Mouse (Mus musculus): ENCODE results near the gene Cfi.
A peak's percentile ranks its signal among the peaks of the same experiment; 100 is the strongest.

Cfi gene

DNA sequence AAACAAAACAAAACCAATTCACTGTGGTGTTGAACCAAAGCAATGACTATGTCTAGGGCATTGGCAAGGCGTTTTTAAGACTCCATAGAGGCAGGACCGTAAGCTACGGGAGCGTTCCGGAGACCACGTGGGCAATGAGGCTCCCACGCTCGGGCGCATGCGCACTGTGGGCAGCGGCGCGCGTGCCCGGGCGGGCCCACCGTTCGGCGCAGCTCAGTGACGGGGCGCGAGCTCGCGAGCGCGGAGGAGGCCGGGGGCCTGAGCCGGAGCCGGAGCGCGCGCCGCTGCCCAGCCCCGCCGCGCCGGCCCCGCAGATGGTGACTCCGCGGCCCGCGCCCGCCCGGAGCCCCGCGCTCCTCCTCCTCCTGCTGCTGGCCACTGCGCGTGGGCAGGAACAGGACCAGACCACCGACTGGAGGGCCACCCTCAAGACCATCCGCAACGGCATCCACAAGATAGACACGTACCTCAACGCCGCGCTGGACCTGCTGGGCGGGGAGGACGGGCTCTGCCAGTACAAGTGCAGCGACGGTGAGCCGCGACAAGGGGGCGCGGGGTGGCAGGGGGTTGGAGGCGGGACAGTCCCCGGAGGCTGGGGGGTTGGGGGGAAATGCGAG, 42.8 kb downstream of the Cfi start, which contains the start of gene Pla2g12a:
Pla2g12a (plus strand) TSS at position 202 of the 617 bp plus-strand sequence.
- peak; percentile 85 for DNase-seq (ENCODE audit: low spot score)

DNA sequence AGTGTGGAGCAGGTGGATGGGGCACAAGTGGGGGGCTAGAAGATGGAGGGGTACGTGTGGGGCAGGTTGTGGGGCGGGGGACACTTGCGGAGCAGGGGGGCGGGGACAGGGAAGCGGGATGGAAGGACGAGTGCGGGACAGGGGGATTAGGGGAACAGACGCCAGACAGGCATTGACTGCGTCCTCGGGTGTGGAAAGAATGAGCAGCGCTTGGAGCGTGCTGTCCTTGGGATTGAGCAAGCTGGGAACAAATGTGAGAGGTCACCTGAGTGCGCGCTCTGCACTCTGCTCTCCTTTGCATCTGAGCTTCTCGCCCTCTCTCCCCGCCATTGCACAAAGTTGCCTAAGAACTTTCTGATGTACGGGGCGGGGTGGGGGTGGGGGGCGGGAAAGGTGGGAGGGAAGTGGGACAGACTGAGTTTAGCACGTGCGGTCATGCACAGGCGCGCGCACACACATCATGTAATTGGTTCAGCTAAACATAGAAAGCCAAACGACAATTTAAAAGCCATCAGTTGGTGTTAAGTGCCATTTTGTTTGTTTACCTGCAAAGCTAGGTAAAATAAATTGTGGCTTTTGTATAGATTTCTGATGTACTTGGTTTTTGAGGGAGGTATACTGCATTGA, 43.6 kb downstream of the Cfi start:
- no peak for DNase-seq (ENCODE audit: low spot score)

DNA sequence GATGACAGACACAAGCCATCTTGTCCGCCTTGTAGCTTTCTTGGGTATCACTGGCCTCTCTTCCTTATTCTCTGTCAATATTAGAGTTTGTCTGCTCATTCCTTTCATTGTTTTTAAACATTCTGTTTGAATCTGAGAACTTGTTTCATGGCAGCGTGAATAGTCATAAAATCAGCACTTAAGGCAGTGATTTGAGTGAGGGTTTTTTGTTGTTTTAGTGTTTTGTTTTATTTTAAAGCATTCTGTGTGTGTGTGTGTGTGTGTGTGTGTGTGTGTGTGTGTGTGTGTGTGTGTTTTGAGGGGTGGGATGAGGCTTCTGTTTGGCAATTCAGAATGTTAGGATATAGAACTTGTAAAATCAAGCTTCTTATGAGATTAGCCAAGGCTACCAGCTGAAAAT, 44.2 kb downstream of the Cfi start:
- no peak for DNase-seq (ENCODE audit: low spot score)

DNA sequence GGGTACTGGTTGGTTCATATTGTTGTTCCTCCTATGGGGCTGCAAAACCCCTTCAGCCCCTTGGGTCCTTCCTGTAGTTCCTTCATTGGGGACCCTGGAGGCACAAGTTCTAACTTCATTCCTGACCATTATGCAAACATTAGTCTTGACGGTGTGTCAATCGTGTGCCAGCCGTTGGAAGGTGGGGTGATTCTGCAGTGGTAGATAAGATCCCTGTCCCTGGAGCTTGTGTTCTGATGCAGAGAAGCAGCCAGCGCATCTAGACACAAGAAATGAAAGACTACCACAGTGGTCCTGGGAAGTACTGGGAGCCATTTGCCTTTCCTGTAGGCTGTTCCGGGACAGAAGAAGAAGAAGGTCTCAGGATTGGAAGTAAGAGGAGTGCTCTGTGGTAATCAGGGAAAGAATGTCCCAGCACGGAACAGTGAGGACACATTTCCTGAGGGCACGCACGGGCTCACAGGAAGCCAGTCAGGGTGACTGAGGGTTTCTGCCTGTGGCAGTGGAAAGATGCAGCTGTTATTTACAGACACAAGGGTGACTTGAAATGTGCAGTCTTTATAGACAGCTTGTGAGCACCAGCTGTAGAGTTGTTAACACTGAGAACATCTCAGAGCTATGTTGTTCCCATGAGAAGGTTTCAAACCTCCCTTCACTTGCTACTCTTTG, 45.4 kb downstream of the Cfi start:
- no peak for DNase-seq (ENCODE audit: low spot score)

DNA sequence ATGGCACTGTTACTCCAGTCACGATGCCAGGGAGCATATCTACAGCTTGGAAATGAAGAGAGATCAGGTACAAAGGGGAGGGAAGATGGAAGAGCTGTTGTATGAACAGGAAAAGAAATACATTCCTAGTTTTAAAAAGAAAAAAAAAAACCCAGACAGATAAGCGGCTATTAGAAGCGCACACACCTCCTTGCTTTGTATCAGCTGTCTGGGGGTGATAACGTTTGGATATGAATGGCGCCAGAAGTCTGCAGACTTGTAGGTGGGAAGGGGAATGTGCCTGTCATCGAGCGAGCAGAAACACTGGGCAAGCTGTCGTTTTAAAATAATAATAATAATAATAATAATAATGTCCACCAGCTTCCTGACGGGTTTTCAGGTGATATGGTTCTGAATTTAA, 49.9 kb downstream of the Cfi start:
- no peak for DNase-seq (ENCODE audit: low spot score)

DNA sequence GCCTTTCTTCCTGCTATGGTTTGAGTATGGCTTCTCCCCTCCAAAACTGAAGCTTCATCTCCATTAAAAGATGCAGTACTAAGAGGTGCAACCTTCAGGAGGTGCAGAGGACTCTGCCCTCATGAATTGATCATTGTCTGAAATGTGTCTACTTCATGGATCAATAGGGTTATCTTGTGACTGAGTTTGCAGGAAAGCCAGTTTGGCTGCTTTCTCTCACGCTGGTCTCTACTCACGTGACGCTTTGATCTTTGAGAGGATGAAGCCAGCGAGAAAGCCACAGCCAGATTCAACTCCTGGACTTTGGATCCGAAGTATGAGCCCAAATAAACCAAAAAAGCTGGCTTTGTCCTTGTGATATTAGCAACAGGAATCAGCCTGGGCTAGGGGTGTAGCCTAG, 50.7 kb downstream of the Cfi start:
- DNase-seq (ENCODE audit: low spot score) = no peak

DNA sequence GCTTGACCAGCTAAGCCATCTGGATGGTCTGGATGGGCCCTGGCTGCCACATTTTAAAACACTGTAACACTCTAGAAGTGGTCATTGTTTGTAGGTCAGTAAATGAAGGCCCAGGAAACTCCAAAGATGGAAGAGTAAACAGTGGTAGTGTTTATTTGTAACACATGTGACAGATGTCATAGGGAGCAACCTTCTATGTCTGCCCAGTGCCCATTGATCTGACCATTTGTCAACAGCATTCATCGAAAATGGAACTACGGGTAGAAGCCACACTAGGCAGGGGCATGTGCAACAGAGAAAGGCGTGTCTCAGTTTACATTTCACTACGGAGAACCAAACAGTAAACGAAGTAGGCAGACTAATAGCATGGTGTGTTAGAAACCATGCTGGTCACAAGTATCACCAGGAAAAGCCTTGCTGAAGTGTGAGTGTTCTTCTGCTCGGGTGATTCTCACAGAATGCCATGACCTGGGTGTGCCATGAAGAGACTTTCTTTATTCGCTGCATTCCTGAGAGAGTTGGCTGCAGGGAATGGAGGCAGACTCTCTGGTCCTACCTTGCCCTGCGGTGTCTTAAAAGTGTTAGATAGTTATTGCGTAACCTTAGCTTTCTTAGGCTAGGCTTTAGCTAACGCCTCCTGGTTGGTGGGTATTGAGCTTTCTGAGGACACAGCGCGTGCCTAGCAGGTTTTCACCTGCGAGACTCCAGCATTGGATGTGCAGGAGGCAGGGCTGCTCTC, 52.3 kb downstream of the Cfi start:
- DNase-seq (ENCODE audit: low spot score) = no peak

DNA sequence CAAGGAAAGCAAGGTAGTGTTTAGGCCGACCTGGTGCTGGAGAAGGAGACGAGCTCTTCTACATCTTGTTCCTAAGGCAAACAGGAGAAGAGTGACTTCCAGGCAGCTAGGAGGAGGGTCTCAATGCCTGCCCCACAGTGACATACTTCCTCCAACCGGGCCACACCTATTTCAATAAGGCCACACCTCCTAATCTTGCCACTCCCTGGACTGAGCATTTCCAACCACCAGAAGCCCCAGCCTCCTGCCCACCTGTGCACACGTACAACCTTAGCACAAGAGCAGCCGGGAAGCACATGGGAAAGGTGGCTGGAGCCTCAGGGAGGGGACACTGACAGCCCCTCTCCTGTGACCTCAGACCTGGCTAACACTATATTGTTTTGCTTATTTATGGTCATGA, 56.3 kb downstream of the Cfi start:
- DNase-seq (ENCODE audit: low spot score) = no peak

DNA sequence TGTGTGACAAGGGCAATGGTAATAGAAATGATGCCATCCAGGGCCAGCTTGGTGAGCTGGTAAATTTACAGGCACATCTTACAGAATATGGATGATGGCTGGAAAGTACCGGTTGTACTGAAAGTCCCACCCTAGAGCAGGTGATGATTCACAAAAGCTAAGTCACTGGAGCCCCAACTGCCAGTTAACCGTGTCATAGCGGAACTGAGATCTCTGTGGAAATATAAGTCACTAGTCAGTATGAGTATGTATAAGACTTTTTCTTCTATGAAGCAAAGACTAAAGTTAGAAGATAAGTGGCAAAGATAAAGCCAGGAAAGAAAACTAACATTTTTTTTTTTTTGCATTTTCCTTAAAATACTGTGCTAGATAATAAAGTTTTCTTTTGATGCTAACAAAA, 57.5 kb downstream of the Cfi start:
- no peak for DNase-seq (ENCODE audit: low spot score)

DNA sequence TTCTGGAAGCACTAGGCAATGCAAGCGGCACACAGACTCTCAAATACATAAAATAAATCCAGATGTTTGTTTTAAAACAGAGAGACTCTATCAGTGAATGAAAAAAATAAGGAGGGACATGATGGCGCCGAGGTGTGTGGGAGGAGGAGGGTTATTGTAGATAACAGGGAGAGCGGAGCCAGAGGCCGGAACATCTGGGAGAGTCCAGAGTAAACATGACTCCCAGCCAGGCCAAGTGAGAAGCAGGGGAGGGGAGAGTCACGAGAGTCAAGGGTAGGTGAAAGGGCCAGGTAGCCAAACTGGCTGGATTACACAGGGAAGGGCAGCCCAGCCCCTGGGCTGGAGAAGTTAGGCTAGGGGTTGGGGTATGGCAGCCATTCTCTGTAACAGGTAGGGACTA, 60.9 kb downstream of the Cfi start:
- no peak for DNase-seq (ENCODE audit: low spot score)

DNA sequence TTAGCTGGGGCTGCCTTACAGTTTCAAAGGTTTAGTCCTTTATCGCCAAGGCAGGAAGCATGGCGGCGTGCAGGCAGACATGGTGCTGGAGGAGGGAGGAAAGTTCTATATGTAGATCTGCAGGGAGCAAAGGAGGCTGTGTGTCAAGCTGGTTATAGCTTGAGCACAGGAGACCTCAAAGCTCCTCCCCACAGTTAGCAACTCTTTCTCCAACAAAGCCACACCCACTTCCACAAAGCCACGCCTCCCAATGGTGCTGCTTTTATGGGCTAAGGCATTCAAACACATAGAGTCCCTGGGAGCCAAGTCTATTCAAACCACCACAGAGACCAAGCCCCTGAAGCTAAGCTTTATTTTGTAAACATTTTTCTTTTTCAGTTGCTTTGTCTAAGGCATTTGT, 63.2 kb downstream of the Cfi start:
- no peak for DNase-seq (ENCODE audit: low spot score)

DNA sequence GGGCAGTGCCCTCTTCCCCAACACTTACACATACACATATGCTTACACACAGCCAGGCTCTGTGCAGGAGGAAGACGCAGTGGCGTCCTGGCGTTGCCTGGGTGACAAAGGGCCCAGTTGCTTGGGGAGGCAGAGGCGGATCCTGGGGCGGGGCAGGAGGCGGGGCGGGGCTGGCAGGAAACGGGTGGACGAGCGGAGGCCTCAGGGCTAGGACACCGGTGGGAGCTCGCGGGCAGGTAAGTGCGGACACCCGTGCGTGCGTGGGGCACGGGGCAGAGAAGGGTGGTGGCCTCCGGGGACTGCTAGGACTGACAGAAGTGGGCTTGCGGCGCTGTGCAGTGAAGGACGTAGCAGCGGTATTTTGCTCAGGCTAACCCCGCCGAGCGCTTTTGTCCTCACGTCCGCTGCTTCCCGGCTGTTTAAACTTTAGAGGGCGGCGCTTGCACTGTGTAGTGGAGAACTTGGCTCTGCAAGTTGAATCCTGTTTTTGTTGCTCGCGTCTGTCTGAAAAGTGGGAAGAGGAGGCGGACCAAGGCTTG, 65.7 kb downstream of the Cfi start, which contains the start of gene Casp6:
Casp6 (plus strand) TSS at position 155 of the 539 bp plus-strand sequence.
- peak; percentile 35 for DNase-seq (ENCODE audit: low spot score)

DNA sequence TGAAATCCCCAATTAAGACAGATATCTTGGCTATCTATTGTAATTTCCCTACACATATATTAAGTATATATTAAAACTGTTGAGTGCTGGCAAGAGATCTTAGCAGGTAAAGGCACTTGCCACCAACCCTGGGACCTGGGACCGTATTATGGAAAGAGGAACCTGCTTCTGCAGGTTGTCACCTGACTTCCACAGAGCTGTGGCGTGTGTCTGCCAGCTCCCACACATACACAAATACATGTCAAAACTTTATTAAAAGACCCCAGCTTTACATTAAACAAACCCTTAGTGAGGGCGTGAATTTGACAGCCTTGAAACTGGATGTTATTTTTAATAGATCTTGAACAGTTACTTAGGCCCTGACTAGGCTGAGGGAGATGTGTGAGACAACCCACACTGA, 67.7 kb downstream of the Cfi start:
- no peak for DNase-seq (ENCODE audit: low spot score)

DNA sequence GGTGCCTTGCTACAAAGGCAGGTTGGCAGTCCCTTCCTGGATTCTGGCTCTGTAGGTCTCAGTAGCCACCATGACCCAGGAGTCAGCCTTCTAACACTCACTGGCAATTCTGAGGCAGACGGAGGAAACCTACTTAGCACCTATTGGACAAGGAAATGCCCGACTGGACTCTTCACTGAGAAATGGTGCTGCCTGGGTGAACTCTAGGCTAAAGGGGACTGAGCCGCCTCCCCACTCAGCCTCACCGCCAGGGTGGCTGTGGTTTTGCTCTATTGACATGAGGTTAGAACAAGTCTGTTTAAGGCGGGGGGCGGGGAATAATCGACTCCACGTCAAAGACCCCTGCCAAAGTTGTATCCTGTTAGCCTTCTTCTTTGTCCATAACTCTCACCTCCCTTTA, 68.2 kb downstream of the Cfi start:
- no peak for DNase-seq (ENCODE audit: low spot score)

DNA sequence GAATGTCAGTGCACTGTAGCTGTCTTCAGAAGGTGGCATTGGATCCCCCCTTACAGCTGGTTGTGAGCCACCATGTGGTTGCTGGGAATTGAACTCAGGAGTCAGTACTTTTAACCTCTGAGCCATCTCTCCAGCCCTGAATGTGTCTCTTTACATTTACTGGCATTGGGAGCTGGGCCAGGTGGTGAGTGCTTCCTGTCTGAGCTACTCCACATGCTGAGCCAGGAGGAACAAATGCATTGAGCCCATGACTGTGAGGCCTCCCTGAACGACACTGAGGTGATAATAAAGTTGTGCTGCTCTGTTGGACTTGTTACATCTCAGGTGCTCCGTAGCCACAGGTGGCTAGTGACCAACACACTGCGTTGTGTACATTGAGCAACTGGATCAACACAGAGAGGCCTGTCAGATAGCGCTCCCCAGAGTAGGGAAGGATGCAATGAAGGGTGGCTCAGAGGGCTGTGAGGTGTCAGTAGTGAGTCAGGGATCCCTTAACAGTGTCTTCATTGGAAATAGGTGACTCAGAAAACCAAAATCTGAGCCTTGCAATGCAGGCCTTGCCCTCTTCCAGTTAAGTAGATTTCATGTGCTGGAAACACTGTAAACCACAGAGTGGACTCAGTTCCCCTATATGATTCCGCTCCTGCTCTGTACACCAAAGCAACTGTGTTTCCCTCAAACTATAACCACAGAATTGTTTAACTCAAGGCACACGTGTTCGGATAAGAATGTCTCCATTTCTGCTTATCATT, 68.9 kb downstream of the Cfi start:
- no peak for DNase-seq (ENCODE audit: low spot score)

DNA sequence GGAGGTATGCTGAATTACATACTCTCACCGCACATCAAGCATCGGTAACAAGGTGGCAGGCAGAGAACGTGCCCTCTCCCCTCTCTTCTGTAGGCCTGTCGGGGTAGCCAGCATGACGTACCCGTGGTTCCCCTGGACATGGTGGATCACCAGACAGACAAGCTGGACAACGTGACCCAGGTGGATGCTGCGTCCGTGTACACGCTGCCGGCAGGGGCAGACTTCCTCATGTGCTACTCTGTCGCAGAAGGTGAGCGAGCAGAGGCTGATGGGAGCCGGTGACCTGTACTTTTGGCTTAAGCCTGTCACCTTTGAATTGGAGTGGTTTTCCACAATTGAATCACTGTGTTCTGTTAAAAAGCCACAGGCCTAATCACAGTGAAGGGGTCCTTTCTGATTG, 76.3 kb downstream of the Cfi start:
- DNase-seq (ENCODE audit: low spot score) = no peak

DNA sequence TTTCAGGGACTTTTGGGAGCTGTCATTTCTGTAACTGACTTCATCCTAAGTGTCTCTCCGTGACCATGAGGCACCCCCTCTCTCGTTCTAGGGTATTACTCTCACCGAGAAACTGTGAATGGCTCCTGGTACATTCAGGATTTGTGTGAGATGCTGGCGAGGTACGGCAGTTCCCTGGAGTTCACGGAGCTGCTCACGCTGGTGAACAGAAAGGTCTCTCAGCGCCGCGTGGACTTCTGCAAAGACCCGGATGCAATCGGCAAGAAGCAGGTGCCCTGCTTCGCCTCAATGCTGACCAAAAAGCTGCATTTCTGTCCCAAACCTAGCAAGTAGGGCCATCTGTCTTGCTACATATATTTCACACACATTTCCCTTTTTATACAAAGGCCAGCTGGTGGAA, 77.6 kb downstream of the Cfi start:
- no peak for DNase-seq (ENCODE audit: low spot score)

DNA sequence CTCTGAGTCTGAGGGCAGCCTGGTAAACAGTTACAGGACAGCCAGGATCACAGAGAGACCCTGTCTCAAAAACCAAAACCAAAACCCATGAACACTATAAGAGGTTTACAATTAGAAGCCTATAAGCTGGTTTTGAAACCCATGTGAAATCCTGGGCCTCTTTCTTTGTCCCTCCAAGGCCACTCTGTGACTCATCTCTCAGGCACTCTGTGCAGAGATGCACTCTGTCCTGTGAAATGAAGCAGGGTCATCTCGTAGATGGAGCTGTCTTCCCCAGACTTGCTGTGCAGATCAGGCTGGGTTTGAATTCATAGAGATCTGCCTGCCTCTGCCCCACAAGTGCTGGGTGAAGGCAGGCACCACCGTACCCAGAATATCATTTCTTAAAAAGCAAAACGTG, 81.7 kb downstream of the Cfi start:
- no peak for DNase-seq (ENCODE audit: low spot score)

DNA sequence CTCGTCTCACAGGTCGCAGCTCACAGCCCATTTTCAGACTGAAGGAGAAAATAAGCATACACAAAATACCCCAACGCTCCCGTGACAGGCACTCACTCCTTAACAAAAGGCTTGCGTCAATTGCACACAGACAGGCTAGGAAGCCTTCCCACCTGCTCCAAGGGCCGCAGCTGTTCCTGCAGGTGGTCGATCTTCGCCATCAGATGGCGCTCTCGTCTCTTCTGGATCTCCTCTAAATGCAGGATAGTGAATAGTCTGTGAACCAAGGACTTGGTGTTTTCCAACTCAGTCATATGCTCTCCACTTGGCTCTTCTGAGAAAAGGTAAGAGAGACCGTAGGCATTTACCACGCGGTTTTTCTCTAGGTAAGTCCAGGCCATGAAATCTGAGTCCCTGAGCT, 82.8 kb downstream of the Cfi start:
- peak; percentile 67 for DNase-seq (ENCODE audit: low spot score)

DNA sequence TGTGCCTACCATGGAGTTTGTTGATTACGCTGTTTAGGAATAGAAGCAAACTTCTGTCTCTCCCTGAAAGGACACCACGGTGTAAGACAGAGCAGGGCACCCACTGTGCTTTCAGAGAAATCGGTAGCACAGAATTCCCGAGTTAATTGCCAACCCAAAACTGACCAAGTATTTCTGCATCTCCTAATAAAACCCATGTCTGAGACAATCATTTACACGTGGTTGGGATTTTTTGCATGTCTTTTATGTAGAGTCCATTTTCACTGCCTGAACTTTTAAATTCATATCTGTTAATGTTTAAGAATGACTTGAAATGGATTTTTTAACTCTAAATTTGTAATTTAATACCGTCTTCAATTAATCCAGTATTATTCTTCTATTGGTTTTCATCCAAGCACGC, 87.9 kb downstream of the Cfi start:
- DNase-seq (ENCODE audit: low spot score) = no peak

Data from left cerebral cortex, adult 11 months (tissue).